Mouse (Mus musculus) intestine, embryonic 16.5 days (tissue): ENCODE data around the gene Noct. TPM values are rescaled to one million over a fixed set of nuclear protein-coding genes. Genes with fewer than 3 reads are reported as not detected.
"Not testable (repeated sequence)": the region's sequence is repeated elsewhere in the genome, so short reads cannot be mapped to it uniquely, and the experiment has no call there.

Experiments
- ATAC-seq: fragments of 200-750 bp; cut with Nextera tagmentation; 2 replicates; pipeline ENCODE4 v1.8.0; 2017; ENCODE audit warnings: moderate TSS enrichment, moderate library complexity
- H3K27ac ChIP-seq: fragments of 300-500 bp; sonication (generic); 2 replicates; pipeline ENCODE4 v1.5.1; 2014; ENCODE audit warnings: mild to moderate bottlenecking, low read length
- H3K27me3 ChIP-seq: fragments of 300-500 bp; sonication (generic); replicated peaks from 2 replicates; pipeline ENCODE4 v1.6.1; 2014; ENCODE audit warnings: low read length, control low read depth, mixed read lengths; ENCODE audit not compliant: control insufficient read depth, insufficient read depth
- H3K36me3 ChIP-seq: fragments of 300-500 bp; sonication (generic); 2 replicates; pipeline ENCODE4 v1.6.1; 2014; ENCODE audit warnings: low read length, control low read depth; ENCODE audit not compliant: control insufficient read depth, insufficient read depth
- H3K4me1 ChIP-seq: fragments of 300-500 bp; sonication (generic); 2 replicates; pipeline ENCODE4 v1.6.1; 2014; ENCODE audit warnings: low read length, control low read depth, mixed read lengths; ENCODE audit not compliant: control insufficient read depth, insufficient read depth
- H3K4me2 ChIP-seq: fragments of 300-500 bp; sonication (generic); 2 replicates; pipeline ENCODE4 v1.6.1; 2014; ENCODE audit warnings: low read depth, low read length, control low read depth
- H3K4me3 ChIP-seq: fragments of 300-500 bp; sonication (generic); 2 replicates; pipeline ENCODE4 v1.5.1; 2014; ENCODE audit warnings: mild to moderate bottlenecking, low read length
- H3K9ac ChIP-seq: fragments of 300-500 bp; sonication (generic); 2 replicates; pipeline ENCODE4 v1.6.1; 2014; ENCODE audit warnings: low read depth, low read length
- H3K9me3 ChIP-seq: fragments of 300-500 bp; sonication (generic); 2 replicates; pipeline ENCODE4 v1.6.1; 2016; ENCODE audit warnings: low read length, control low read depth; ENCODE audit not compliant: control insufficient read depth
- WGBS: fragments of 180-500 bp; shearing (Covaris S2); extraction: QIAGEN DNeasy Blood & Tissue Kit; methylation state at CpG from one replicate; pipeline ENCODE4 v1.1.7; 2014; 5-methylcytosine and 5-hydroxymethylcytosine counted together
- polyA plus RNA-seq: library from polyadenylated mRNA; unstranded; fragments of >200 nt; fragmentation: Nextera tagmentation; extraction: Ambion mirVana; gene quantifications from 2 replicates; pipeline ENCODE4 v1.2.1, GENCODE M21; 2015

Noct gene
- polyA plus RNA-seq: 4.9 TPM in 2 replicates

GRCm38 (mm10) chr3:51224363-51225225 lies at the start of gene Noct:
Noct (plus strand) TSS chr3:51224447.
- peaks cover 9% of the 10 kb centered on the region; the same call in 1 of the 2 replicates for H3K4me1 ChIP-seq
- H3K27ac ChIP-seq: peak within 1 kb of the TSS; percentile 96
- H3K9me3 ChIP-seq: no peaks in the 10 kb centered on the region
- under 1% methylated on average over 85 of the region's 100 CpGs for WGBS
- ATAC-seq: peak; percentile 92
- H3K27me3 ChIP-seq: no peaks in the 10 kb centered on the region
- H3K9ac ChIP-seq: peak within 1 kb of the TSS; percentile 86
- H3K4me3 ChIP-seq: peak within 1 kb of the TSS; percentile 88
- H3K36me3 ChIP-seq: no peaks in the 10 kb centered on the region
- peak within 1 kb of the TSS; percentile 89 for H3K4me2 ChIP-seq

- H3K27ac ChIP-seq: no peak overlapping the region
- H3K9ac ChIP-seq: no peak overlapping the region
- ATAC-seq: no peak
- no peak overlapping the region for H3K4me3 ChIP-seq
- H3K4me1 ChIP-seq: no peaks in the 10 kb centered on the region
- H3K36me3 ChIP-seq: no peaks in the 10 kb centered on the region
- WGBS: 51% methylated on average over 10 of the region's 10 CpGs
- no peaks in the 10 kb centered on the region for H3K27me3 ChIP-seq
- no peak overlapping the region for H3K4me2 ChIP-seq
- no peaks in the 10 kb centered on the region for H3K9me3 ChIP-seq
These were observed 46.1 kb upstream of the Noct start for GRCm38 (mm10) chr3:51178158-51178557.

DNA sequence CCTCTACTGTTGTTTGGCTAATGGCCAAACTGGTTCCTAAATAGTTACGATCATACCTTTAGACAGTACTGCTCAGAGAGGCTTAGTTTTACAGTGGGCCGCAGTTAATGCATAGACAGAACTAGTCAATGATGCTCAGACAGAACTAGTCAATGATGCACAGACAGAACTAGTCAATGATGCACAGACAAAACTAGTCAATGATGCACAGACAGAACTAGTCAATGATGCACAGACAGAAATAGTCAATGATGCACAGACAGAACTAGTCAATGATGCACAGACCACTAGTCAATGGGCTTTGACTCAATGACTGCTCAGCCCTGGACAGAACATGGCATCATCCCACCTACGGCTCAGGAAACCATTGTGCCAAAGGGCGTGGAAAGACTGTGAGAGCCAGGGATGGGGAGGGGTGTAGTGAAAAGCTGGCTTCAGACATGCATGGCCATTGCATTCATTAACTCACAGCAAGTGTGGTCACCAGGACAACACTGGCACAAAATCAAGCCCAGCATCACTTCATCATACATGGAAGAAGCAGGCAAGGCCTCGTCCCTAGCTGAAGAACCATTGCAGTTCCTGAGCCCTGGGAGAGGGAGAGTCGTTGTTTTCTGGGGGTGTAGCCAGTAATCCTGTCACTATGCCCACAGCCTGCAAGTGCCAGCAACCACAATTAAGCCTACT lies 44.6 kb upstream of the Noct start:
- no peaks in the 10 kb centered on the region for H3K4me1 ChIP-seq
- ATAC-seq: no peak

GRCm38 (mm10) chr3:51180341-51180940 lies 43.8 kb upstream of the Noct start:
- H3K4me1 ChIP-seq: no peaks in the 10 kb centered on the region
- H3K27me3 ChIP-seq: no peaks in the 10 kb centered on the region
- no peak overlapping the region for H3K27ac ChIP-seq
- 82% methylated on average over 8 of the region's 8 CpGs for WGBS
- no peak overlapping the region for H3K4me3 ChIP-seq
- no peak overlapping the region for H3K9ac ChIP-seq
- no peak overlapping the region for H3K4me2 ChIP-seq
- H3K36me3 ChIP-seq: no peaks in the 10 kb centered on the region
- no peaks in the 10 kb centered on the region for H3K9me3 ChIP-seq
- ATAC-seq: no peak

More for the DNA sequence above, 44.6 kb upstream of the Noct start:
- no peak overlapping the region for H3K9ac ChIP-seq
- H3K36me3 ChIP-seq: no peaks in the 10 kb centered on the region
- no peaks in the 10 kb centered on the region for H3K9me3 ChIP-seq
- no peak overlapping the region for H3K4me2 ChIP-seq
- no peak overlapping the region for H3K27ac ChIP-seq
- WGBS: 82% methylated on average over 6 of the region's 6 CpGs
- no peak overlapping the region for H3K4me3 ChIP-seq
- H3K27me3 ChIP-seq: no peaks in the 10 kb centered on the region

DNA sequence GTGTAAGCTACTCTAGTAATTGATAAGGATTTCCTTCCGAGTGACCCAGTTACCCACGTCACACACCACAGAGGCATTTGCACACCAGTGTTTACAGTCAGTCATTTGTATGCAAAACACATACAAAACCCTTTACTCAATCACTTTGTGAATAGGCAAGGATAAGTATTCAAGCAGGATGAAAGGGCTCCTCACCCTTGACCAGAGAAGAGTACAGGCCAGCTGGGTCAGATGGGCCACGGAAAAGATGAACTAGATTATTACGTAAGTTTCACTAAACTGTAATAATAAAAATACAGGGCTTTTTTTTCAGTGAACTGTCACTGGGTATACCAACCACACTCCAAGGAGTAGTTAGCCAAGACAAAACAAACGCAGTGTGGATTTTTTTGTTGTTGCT lies 41.8 kb upstream of the Noct start:
- H3K36me3 ChIP-seq: no peaks in the 10 kb centered on the region
- H3K4me2 ChIP-seq: no peak overlapping the region
- H3K4me1 ChIP-seq: no peaks in the 10 kb centered on the region
- H3K4me3 ChIP-seq: no peak overlapping the region
- no peaks in the 10 kb centered on the region for H3K27me3 ChIP-seq
- 80% methylated on average over 5 of the region's 5 CpGs for WGBS
- ATAC-seq: no peak
- H3K9me3 ChIP-seq: no peaks in the 10 kb centered on the region
- no peak overlapping the region for H3K27ac ChIP-seq
- no peak overlapping the region for H3K9ac ChIP-seq

DNA sequence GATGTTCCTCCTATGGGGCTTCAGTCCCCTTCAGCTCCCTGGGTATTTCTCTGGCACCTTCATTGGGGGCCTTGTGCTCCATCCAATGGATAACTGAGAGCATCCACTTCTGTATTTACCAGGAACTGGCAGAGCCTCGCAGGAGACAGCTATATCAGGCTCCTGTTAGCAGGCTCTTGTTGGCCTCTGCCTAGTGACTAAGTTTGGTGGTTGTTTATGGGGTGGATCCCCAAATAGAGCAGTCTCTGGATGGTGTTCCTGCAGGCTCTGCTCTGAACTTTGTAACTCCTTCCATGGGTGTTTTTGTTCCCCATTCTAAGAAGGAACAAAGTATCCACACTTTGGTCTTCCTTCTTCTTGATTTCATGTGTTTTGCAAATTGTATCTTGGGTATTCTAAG lies 40.7 kb upstream of the Noct start:
- H3K27ac ChIP-seq, H3K27me3 ChIP-seq, H3K36me3 ChIP-seq, ATAC-seq, H3K9ac ChIP-seq, H3K4me1 ChIP-seq, H3K4me3 ChIP-seq, H3K4me2 ChIP-seq, H3K9me3 ChIP-seq: not testable (repeated sequence)
- 83% methylated on average over 1 of the region's 1 CpGs for WGBS

DNA sequence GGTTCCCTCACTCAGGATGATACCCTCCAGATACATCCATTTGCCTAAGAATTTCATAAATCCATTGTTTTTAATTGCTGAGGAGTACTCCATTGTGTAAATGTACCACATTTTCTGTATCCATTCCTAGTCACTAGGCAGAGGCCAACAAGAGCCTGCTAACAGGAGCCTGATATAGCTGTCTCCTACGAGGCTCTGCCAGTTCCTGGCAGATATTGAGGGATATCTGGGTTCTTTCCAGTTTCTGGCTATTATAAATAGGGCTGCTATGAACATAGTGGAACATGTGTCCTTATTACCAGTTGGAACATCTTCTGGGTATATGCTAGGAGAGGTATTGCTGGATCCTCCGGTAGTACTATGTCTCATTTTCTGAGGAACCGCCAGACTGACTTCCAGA lies 40.3 kb upstream of the Noct start:
- not testable (repeated sequence) for H3K4me2 ChIP-seq, H3K27ac ChIP-seq, H3K4me1 ChIP-seq, H3K36me3 ChIP-seq, H3K9me3 ChIP-seq, H3K9ac ChIP-seq, H3K4me3 ChIP-seq, H3K27me3 ChIP-seq, ATAC-seq
- WGBS: 85% methylated on average over 3 of the region's 3 CpGs

DNA sequence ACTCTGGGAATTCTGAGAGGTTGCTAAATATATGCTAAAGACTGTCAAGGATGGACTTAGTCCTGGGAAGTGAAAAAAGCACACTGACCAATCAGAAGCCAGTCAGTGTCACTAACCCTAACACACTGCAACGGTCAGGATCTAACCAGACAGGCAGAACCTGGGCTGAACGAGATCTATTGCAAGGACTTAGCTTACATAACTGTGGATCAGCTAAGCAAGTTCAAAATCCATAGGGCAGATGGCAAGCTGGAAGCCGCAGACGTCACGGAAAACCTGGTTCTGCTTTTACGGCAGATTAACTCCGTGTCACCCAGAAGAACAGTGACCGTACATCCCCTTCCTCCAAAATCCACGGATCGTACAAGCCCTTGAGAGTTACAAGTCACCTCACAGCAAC lies 39.5 kb upstream of the Noct start:
- H3K27me3 ChIP-seq: no peaks in the 10 kb centered on the region

GRCm38 (mm10) chr3:51185406-51185805 lies 38.8 kb upstream of the Noct start:
- 88% methylated on average over 7 of the region's 7 CpGs for WGBS

More for the DNA sequence above, 39.5 kb upstream of the Noct start:
- no peaks in the 10 kb centered on the region for H3K9me3 ChIP-seq
- no peak overlapping the region for H3K9ac ChIP-seq
- WGBS: 68% methylated on average over 10 of the region's 10 CpGs
- H3K4me1 ChIP-seq: no peaks in the 10 kb centered on the region
- no peak overlapping the region for H3K4me3 ChIP-seq
- H3K36me3 ChIP-seq: no peaks in the 10 kb centered on the region
- H3K4me2 ChIP-seq: no peak overlapping the region
- H3K27ac ChIP-seq: no peak overlapping the region
- no peak for ATAC-seq

More at GRCm38 (mm10) chr3:51185406-51185805, 38.8 kb upstream of the Noct start:
- ATAC-seq: no peak
- Histone ChIP-seq H3K4me3 (no peak overlapping the region), H3K27me3 (no peaks in the 10 kb centered on the region), H3K4me2 (no peak overlapping the region), H3K4me1 (no peaks in the 10 kb centered on the region), H3K9me3 (no peaks in the 10 kb centered on the region), H3K27ac (no peak overlapping the region), H3K36me3 (no peaks in the 10 kb centered on the region), H3K9ac (no peak overlapping the region)
